Mouse (Mus musculus): ENCODE results near the gene Gm13288.
"Not testable (repeated sequence)": the region's sequence is repeated elsewhere in the genome, so short reads cannot be mapped to it uniquely, and the experiment has no call there.

DNA sequence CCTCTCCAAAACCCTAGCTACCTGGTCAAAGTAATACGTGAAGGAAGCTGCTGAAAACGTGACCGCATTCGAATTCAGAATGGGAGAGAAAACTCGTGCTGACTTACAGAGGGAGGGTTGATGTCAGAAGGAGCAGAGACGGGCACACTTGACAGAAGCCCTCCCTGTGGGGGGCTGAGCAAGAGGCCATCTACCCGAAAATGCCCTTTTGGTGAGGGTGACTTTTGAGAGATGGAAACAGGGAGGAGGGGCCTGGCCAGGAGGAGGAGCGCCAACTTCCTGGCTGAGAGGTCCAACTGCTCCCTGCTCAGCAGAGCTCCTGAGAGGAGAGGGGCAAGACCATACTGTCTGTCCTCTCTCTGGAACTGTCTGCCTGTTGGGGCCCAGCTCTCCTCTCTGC is at the start of gene Gm13288:
- TF ChIP-seq CTCF (IDR thresholded peaks at IDR 0.05; ENCODE audit: control insufficient read depth, insufficient read depth, insufficient read length); MAX (IDR thresholded peaks at IDR 0.05); MYOG (IDR thresholded peaks at IDR 0.05; ENCODE audit: control insufficient read depth, extremely low read depth, insufficient read length); MYOD1 (IDR thresholded peaks at IDR 0.05; ENCODE audit: control insufficient read depth, insufficient read length, low read depth); FOSL1 (IDR thresholded peaks at IDR 0.05; ENCODE audit: insufficient read depth, low read length, poor library complexity, severe bottlenecking); USF1 (IDR thresholded peaks at IDR 0.05; ENCODE audit: low read depth); CEBPB (IDR thresholded peaks at IDR 0.05; ENCODE audit: low read depth): not testable (repeated sequence)
